Mouse (Mus musculus) monocyte, adult 2 months (primary cell): ENCODE measurements around the gene Cldn19.
A peak's percentile ranks its signal among the peaks of the same experiment; 100 is the strongest.

Experiments used
- DNase-seq, 2 experiments: peaks; one replicate each; pipeline ENCODE4 v3.0.0; 2022; ENCODE audit warnings: low spot score in 2 of 2, low read depth in 1 of 2

The Cldn19 gene

GRCm38 (mm10) chr4:119255351-119255750 is at the start of gene Cldn19:
Gene Cldn19, plus strand, starts transcription at chr4:119255414.
- no peak for DNase-seq

- DNase-seq = no peak
Observed at GRCm38 (mm10) chr4:119216667-119217066, 38.5 kb upstream of the Cldn19 start.

GRCm38 (mm10) chr4:119218169-119218568 is 37.0 kb upstream of the Cldn19 start, which contains the start of gene Tmem269:
Gene Tmem269, minus strand, starts transcription at chr4:119218217.
- DNase-seq = no peak

GRCm38 (mm10) chr4:119223696-119224095 is 31.5 kb upstream of the Cldn19 start:
- no peak for DNase-seq

GRCm38 (mm10) chr4:119224534-119224933 is 30.7 kb upstream of the Cldn19 start:
- DNase-seq = no peak

- no peak for DNase-seq
Observed at GRCm38 (mm10) chr4:119225719-119226118, 29.5 kb upstream of the Cldn19 start.

GRCm38 (mm10) chr4:119226751-119227150 is 28.5 kb upstream of the Cldn19 start:
- no peak for DNase-seq

- DNase-seq = peak; percentile 97 to 98
Observed at GRCm38 (mm10) chr4:119232410-119233255, 22.6 kb upstream of the Cldn19 start, which contains the start of the genes AU022252 and P3h1. Gene AU022252, minus strand, starts transcription at chr4:119232712. Gene P3h1, plus strand, starts transcription at chr4:119232915.

- peak in 1 of 2 experiments; percentile 2 for DNase-seq
Observed at GRCm38 (mm10) chr4:119233256-119233901, 21.8 kb upstream of the Cldn19 start.

GRCm38 (mm10) chr4:119234348-119234747 is 20.9 kb upstream of the Cldn19 start:
- DNase-seq = no peak

- DNase-seq = no peak
Observed at GRCm38 (mm10) chr4:119238661-119239060, 16.6 kb upstream of the Cldn19 start.

GRCm38 (mm10) chr4:119239181-119239682 is 16.0 kb upstream of the Cldn19 start:
- peak; percentile 22 to 40 for DNase-seq

- DNase-seq = no peak
Observed at GRCm38 (mm10) chr4:119241664-119242063, 13.6 kb upstream of the Cldn19 start.

- DNase-seq = no peak
Observed at GRCm38 (mm10) chr4:119242571-119242970, 12.6 kb upstream of the Cldn19 start.

- no peak for DNase-seq
Observed at GRCm38 (mm10) chr4:119244468-119245240, 10.6 kb upstream of the Cldn19 start.

- no peak for DNase-seq
Observed at GRCm38 (mm10) chr4:119245556-119245955, 9.7 kb upstream of the Cldn19 start.

GRCm38 (mm10) chr4:119245961-119246360 is 9.3 kb upstream of the Cldn19 start:
- no peak for DNase-seq

GRCm38 (mm10) chr4:119246688-119247225 is 8.5 kb upstream of the Cldn19 start:
- no peak for DNase-seq

GRCm38 (mm10) chr4:119247462-119248235 is 7.6 kb upstream of the Cldn19 start:
- peak in 1 of 2 experiments; percentile 31 for DNase-seq

- no peak for DNase-seq
Observed at GRCm38 (mm10) chr4:119248407-119248965, 6.7 kb upstream of the Cldn19 start.
